Mouse (Mus musculus): ENCODE measurements around the gene Dock2. TPM values are rescaled to one million over a fixed set of nuclear protein-coding genes. Genes with fewer than 3 reads are reported as not detected.

The Dock2 gene
- total RNA-seq, 2 experiments from 2014 or later: 153 to 218 TPM

DNA sequence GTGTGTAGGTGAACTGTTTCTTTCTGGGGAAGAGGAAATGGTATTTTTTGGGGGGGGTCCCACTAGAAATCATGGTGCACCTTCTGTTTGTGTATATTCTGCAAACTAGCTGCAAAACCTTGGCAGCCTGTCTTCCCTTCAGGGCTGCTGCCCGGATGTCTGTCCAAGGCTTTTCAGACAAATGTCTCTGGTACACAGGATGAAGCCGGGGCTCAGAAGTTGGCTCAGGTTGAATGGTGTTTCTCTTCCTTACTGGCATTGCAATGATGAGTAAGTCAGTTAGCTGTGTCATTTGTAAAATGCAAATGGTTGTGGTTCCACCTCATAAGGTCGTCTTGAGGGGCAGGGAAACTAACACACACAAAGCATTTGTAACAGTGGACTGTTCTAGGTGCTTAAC, 477.5 kb downstream of the Dock2 start:
- no peak for ATAC-seq (ENCODE audit: poor library complexity, severe bottlenecking)

DNA sequence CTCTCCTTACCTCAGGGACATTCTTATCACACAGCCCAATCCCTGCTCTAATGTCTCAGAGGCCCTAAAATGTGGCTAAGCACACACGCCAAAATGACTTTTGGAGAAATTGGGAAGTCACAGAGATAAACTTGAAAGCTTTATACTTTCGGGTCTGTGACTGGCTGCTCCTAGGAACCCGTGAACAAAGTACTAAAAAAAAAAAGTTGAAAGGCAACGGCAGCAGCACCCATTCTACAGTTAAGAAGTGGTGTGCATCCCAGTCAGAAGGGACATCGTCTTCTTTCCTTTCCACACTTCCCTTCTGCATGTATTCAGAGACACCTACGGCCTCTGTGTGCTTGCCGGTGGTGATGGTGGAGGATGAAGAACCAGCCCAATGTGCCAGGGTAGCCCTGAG, 483.6 kb downstream of the Dock2 start:
- ATAC-seq (ENCODE audit: poor library complexity, severe bottlenecking): no peak

DNA sequence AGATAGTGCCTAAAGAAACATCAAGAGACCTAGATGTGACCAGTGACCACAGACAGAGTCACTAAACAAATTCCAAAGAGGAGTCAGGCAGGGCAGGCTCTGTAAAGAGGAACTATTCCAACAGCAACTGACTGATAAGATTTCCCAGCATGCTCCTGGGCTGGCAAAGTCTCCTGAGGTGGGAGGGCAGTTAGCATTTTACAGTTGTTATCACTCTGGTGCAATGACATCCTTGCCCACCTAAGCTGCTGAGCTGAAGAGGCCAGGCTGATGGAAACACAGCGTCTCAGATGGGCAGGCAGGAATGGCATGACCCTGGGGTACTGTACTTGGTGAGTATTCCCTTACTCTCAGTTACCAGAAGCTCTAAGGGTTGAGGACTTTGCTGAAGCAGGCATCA, 484.1 kb downstream of the Dock2 start:
- no peak for ATAC-seq (ENCODE audit: poor library complexity, severe bottlenecking)

DNA sequence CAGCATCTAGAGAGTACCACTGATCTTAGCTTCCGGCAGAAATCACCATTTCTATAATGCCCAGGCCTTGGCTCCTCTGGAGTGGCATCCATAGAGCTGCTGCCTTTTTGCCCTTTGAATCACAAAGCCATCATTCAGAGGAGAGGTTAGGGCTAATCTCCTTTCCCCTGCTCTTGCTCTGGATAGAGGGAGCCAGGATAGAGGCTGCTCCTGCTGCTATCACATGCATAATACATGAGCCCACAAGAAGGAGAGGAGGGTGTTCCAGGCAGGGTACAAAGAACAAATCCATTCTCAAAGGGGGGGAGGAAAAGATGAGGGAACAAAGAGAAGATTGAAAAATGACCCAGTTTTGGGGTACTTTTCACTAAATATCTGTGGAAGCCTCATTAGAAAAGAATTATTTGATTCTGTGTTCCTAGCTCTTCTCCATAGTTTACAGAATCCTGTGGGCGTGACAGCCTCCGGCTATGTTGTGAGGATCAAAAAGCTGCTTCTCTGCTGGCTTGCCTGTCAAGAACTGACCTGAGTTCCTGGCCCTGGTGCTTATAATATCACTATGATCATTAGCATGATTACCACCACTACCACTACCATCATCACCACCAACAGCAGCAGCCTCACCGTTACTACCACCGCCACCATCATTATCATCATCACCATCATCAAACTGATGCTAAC, 485.9 kb downstream of the Dock2 start:
- no peak for ATAC-seq (ENCODE audit: poor library complexity, severe bottlenecking)

DNA sequence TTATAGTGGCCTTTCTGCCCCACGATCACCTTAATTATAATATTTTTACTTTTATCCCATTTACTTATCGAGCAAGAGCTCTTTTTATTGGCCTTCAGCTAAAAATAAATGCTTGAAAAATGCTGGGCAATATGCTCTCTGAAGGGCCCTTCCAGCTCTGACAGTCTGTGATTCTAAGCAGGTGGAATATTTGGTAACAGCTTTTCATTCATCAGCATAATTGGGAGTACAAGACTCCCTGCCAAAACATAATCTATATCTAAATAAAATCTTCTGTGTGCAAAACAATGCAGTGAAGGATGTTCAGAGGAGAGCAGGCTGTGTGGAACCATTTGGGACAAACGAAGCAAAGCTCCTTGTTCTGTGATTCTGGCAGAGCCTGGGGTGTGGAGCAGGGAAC, 492.4 kb downstream of the Dock2 start:
- ATAC-seq (ENCODE audit: poor library complexity, severe bottlenecking): no peak

DNA sequence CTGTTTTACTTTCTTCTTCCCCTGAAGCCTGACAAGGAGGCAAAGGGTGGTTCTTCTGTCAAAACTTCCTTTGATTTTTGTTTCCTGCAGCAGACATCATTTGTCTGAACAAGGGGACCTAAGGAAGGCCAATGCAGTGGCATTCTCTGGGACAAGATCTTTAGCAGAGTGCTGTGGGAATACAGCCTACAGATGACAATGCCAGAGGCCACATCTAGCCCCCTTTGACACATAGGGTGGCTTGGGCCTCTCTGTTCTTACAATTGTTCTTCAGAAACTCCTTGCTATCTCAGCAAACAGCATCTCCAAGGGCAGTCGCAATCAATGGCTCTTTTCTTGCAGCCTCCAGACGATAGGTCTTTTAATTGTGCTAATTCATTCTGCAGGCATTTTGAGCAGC, 493.0 kb downstream of the Dock2 start:
- no peak for ATAC-seq (ENCODE audit: poor library complexity, severe bottlenecking)

DNA sequence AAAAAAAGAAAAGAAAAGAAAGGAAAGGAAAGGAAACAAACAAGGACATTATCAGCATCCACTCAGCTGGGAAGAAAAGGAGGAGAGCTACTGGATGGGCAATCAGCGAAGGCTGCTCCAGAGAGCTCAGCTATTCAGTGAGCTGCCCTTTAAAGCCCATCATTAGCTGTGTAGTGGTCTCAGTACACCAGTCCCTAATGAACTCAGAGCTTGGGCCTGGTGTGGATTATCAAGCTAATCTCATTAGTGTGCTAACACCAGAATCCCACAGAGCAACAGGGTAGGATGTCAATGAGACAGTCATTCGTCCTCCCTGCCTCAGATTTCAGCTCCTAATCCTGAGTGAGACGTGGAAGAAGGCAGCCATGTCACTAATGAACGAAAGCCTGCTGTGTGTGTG, 493.4 kb downstream of the Dock2 start:
- ATAC-seq (ENCODE audit: poor library complexity, severe bottlenecking): no peak

DNA sequence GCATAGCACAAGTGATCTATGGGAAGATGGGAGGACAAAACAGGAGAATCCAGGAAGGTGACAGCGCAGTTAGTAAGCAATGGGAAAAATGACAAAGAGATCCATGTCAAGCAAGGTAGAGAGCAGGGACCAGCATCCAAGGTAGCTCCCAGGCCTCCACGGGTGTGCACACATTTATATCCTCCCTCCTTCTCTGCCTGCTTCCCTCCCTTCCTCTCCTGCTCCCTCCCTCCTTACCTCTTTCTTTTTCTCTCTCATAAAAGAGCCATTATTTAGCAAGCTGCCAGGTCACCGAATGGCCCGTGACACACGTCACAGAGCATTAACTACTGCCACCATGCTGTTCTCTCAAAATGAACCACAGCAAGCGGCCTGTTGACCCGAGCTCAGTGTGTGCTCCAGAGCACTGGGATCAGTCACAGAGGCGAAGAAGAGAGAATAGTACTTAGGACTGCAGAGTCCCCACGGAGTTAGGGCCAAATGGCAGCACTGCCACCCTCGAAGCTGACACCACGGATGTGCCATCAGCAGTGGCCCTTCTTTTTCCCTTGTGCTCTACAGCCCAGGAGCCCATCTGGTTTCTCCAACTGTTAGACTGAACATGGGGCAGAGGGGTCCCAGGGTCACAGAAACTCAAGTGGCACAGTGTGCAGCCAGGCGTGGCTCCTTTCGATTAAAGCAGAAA, 499.4 kb downstream of the Dock2 start:
- ATAC-seq (ENCODE audit: poor library complexity, severe bottlenecking): no peak

DNA sequence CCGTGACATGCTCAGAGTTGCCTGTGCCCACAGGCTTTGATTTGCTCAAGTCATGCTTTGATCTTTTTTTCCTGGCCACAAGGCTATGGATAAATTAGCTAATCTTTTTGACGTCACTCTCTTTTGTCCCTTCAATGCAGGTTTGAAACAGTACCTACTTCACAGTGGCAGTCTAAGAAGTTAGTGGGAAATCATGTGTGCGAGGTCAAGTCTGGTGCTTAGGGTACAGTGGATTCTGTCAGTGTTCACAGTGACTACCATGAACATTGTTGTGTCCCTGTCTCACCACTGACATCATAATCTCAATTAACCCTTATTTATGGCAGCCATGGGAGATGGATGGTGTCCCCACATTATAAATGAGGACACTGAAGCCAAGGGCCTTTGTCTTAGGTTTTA, 506.6 kb downstream of the Dock2 start:
- ATAC-seq (ENCODE audit: poor library complexity, severe bottlenecking): no peak

DNA sequence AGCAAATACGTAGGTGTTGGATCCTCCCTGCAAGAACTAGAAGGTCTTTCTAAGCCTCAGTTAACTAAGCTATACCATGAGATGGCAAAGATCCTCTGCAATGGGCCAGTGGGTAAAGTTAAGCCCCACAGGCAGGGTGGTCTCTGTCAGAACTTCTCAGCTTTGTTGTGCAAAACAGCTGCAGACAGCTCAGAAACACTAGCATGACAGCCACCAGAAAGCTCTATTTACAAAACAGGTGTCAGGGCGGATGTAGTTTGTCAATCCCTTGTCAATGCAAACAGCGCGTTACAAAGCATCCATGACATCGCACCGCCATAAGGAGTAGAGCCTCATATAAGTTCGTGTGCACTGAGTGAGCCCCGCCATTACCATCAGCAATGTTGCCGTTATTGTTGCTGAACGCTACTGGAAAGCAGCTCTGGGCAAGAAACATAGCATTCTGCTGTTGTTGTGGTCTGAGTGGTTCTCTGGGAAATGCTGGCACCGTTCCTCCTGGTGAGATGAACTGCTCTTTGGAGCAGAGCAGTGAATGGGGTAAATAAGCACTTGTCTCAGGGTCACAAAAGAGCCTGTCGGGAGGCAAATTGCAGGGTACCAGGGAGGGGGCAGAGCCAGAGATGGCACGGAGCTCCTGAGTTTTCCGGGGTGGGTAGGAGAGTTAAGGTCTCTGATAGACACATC, 507.2 kb downstream of the Dock2 start:
- ATAC-seq (ENCODE audit: poor library complexity, severe bottlenecking): no peak

DNA sequence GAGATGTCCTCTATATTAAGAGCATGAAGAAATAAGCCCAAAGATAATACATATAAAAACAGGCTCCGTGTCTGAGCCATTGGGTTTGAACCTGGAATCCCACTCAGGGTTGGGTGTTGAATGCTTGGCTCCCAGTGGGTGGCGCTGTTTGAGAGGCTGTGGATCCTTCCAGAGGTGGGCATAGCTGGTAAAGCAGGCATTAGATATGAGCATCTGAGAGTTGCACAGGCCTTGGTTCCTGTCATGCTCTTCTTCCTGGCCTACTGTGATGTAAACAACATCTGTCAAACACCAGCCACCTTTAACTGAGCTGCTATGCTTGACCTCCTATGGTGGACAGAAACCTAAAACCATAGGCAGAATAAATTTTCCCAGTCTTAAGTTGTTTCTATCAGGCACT, 507.8 kb downstream of the Dock2 start:
- ATAC-seq (ENCODE audit: poor library complexity, severe bottlenecking): no peak

DNA sequence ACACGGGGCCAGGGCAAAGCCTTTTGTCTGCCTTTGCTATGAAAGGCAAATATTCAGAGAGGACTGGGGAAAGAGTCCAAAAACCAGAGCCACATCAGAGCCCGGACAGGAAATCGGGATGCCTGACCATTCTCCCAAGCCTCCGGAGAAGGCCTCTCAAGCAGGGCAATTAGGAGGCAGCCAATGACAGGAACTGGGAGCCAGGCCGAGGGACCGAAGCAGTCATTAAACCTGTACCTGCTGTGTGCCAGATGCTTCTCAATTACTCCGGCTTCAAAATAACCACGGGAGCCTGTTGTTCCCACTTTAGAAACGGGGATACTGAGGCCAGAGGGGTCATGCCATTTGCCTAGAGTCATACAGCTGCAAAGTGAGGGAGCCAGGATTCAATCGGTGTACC, 511.7 kb downstream of the Dock2 start:
- ATAC-seq (ENCODE audit: poor library complexity, severe bottlenecking): no peak

DNA sequence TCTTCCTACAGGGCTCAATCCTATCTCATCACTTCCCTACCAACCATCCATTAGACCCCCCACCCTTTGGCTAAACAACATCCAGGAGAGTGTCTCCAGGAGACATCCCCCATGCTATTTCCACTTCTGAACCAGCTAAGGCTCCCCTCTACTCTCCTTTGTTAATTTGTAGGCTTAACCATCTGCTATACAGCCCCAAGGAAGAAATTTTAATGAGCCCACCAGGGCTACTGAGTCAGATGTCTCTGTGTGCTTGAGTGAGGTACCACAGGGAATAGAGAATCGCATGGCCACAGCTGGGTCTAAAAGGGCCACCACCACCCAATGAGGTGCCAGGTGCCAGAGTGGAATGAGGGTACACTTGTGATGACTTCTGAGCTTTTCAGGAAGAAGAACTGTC, 519.6 kb downstream of the Dock2 start:
- ATAC-seq (ENCODE audit: poor library complexity, severe bottlenecking): no peak

DNA sequence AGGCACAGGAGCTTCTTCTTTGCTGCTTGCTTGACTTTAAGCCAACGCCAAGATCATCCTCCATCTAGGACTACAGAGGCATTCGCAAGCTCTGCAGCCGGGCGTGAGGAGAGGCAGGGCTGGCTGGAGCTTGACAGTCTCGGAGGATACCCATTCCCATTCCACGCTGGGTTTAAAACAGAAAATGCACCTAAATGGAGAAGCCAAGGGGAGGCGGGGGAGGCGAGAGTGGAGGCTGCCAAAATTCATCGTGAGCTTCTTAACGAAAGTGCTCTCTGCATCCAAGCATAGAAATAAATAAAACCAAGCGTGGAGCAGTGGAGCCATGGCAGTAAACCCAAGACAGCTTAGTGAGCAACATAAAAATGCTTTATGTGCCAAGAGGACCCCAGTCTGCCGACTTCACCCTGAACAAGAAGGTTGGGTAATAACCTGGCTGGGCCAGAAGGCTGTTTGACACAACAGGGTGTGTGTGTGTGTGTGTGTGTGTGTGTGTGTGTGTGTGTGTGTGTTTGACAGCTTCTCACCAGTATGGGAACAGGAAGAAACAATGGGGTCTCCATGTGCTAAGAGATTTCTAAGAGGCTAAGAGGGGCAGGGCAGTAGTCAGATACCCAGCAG, 524.7 kb downstream of the Dock2 start:
- no peak for ATAC-seq (ENCODE audit: poor library complexity, severe bottlenecking)

DNA sequence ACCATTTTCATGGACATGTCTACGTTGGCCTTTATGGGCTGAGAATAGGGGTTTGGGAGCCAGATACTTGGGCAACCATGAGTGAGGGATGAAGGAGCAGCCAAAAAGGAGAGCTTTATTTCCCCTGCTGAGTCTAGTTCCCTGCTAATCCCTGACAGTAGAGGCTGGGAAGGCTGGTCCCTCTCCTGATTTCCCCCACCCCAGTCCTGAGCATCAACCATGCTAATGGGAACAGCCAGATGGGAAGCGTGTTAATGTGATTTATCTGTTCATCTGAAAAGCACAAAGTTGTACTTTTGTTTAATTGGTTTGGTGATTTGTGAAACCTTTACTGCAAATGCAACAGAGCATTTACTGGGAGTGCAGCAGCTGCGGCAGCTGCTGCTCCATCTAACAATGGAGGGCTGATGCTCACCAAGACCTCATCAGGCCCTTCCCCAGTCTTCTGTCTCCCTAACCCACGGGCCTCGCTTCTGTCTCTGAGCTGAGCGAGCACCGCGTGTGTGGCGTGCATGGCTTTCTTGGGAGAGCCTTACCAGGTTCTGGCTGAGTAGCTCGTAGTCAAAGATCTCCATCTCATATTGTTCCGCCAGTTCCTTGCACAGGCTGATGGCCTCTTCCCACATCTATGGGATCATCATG, 526.0 kb downstream of the Dock2 start:
- no peak for ATAC-seq (ENCODE audit: poor library complexity, severe bottlenecking)

DNA sequence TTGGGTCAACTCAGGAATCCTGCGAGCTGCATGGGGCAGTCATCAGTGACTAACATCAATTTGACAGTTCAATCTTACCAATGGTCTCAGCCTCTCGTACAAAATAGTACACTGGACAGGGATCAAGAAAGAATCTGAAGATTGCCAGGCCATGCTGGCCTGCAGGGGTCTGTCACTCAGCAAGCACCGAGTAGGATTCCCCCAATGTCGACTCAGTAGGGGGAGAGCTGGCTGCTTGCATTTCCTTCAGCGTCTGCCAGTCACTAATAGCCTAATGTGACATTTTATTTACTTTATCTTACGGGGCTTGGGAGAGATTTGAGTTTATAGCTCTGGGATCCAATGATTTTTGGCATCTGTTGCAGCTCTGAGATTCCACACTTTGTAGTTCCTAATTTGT, 540.7 kb downstream of the Dock2 start:
- no peak for ATAC-seq (ENCODE audit: poor library complexity, severe bottlenecking)

DNA sequence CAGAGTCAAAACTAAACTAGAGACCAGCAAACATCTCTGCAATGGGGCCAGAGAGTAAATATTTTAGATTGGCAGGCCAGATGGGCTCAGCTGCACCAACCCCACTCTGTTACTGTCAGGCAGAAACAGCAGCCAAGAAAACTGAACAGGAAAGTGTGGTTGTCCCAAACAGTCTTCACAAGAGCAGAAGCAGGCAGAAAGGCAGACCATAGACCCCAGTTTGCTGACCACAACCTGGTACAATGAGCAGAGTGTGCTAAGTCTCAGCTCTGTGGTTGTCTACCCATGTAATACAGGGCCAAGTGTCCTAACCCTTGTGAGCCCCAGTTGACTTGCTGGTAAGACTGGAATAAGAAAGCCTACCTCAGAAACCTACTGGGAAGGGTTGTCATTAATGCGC, 543.4 kb downstream of the Dock2 start:
- ATAC-seq (ENCODE audit: poor library complexity, severe bottlenecking): no peak

DNA sequence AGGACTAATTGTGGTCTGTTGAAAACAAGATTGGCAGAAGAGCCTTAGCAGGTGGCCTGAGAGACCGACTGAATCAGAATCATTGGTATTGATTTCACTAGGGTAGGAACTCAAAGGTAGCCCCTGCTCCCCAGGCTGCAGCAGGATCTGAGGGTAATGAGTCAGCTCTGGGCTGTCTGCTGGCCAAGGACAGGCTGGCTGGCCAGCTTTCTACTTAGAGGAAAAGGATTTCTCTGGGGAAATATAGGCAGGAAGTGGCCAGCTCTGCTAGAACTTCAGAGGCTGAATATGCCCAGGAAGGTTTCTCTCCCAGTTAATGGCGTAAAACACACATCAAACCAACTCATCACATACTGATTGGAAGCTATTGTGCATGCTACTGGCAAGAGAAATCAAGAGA, 544.0 kb downstream of the Dock2 start:
- no peak for ATAC-seq (ENCODE audit: poor library complexity, severe bottlenecking)

DNA sequence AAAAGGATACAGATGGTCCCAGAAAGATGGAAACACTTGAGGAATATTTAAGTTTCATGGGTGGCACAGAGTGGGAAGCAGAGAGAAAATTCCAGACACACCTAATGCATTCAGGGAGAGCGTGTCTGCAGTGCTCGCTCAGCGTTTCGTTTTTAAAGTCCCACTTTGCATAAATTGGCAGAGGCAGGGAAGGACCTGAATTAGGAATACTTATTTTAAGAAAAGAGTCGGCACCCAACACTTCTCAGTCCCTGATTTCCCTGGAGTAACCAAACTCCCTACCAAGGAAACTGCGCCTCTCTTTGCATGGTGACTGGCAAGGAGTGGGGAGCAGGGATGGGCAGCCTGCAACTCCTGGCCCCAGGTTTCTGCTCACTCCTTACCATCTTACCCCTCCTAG, 546.8 kb downstream of the Dock2 start:
- no peak for ATAC-seq (ENCODE audit: poor library complexity, severe bottlenecking)

DNA sequence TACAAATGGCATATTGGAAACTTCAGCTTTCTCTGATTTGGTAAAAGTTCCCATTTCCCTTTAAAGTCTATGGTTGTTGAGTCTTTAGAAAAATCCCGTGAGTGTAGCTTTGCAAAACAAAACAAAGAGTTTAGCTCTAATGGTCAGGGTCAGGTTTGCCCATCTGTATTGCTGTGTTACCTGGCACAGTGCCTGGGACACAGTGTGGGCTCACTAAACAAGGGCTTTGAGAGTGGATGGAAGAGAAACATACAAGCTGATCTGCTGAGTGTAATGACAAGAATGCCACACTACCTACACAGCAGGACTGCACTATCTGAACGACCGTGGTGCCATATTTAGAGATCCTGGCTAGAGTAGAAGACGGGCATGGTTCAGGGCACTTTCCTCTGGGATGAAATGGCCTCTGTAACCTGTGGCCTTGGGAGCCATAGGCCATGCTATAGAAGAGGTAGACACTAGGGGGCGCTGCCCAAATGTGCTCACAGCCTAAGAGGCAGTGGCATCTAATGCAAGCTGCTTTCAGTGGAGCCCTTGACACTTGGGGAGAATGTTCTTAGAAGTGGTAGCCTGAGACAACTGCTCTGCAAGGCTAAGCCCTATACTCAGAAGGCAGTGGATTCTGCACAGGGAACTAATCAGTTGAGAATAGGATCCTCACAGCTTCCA, 547.5 kb downstream of the Dock2 start:
- ATAC-seq (ENCODE audit: poor library complexity, severe bottlenecking): peak; percentile 56
